Mouse (Mus musculus) adrenal gland, adult 10 weeks (tissue): ENCODE results near the gene Olfr1388. TPM values are rescaled to one million over a fixed set of nuclear protein-coding genes. Genes with fewer than 3 reads are reported as not detected.

Source experiments
- polyA plus RNA-seq: library from polyadenylated mRNA; stranded (reverse); fragments of 350-450 nt; fragmentation: Illumina TruSeq; extraction: RNeasy Lipid Tissue Mini Kit (QIAGEN cat#74804); gene quantifications from one replicate; pipeline ENCODE4 v1.2.3, GENCODE M21; 2014; ENCODE audit warnings: low read depth, low replicate concordance

The Olfr1388 gene
- polyA plus RNA-seq, result not detected

DNA sequence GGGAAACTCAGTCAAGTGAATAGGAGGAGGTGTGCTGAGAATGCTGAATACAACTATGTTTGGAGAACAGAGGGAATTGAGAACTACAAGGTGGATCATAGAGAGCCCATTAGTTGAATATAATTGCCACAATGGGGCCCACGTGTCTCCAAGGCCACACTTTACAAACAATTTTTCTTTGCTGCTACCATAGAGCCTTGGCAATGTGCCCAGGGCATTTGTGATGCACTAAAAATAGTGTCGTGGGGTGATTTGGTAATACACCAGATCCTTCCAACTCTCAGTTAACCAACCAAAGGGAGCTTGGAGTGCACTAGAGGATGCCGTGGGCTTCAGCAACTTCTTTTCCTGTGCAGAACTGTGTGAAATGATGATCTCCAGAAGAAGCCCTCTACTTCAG, at the start of gene Olfr1388:
Gene Olfr1388 (plus strand): TSS at position 214 of the 400 bp plus-strand sequence.

DNA sequence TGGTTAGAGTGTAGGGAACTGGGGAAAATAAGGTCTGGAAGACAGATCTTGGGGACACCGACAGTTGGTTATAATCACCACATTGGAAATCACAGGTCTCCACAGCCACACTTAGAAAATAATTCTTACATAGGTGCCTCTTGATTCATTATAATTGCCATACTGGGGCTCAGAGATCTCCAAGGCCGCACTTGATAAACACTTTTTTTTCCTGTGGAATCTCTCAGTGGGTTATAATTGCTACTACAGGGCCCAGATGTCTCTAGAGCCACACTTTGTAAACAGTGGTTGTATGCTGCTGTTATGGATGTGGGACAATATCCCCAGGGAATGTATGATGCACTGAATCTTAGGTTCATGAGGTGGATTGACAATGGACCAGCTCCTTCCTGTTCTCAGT, 13.7 kb upstream of the Olfr1388 start, which contains the start of gene Olfr1389:
Gene Olfr1389 (plus strand): TSS at position 301 of the 400 bp plus-strand sequence.

GRCm38 (mm10) chr11:49455043-49455442, 18.6 kb downstream of the Olfr1388 start, which contains the start of gene Olfr1387:
TSS of gene Olfr1387 (plus strand) at chr11:49455343.

DNA sequence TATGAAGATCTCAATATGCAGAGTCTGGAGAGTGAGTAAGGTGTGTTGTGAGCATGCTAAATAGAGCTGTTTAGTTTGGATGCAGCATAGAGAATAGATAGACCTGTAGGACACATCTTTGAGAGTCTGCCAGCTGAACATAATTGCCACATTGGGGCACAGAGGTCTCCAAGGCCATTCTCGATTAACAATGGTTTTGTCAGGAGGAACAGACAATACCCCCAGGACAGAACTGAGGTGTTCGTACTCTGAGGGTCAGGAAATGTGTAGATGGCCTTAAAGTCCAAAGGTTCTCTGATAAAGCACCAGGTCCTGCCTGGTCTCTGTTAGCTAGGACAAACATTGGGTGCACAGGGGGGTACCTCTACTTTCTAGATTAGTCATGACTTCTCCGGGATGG, 28.3 kb downstream of the Olfr1388 start, which contains the start of gene Olfr1386:
Gene Olfr1386 (plus strand): TSS at position 301 of the 400 bp plus-strand sequence.

GRCm38 (mm10) chr11:49488770-49489169, 52.3 kb downstream of the Olfr1388 start, which contains the start of gene Olfr1385:
TSS of gene Olfr1385 (plus strand) at chr11:49489070.

Other genes with a start within 250 kb of the Olfr1388 start
- gene Btnl9, start 249.5 kb upstream of the Olfr1388 start, polyA plus RNA-seq, result 96.9 TPM
- 131 TPM for gene Zfp62, start 233.3 kb upstream of the Olfr1388 start, polyA plus RNA-seq
- gene Mgat1, start 192.4 kb upstream of the Olfr1388 start, polyA plus RNA-seq, result 21.6 TPM
- not detected for gene Olfr1393, start 158.3 kb upstream of the Olfr1388 start, polyA plus RNA-seq
- gene Olfr1392, start 151.3 kb upstream of the Olfr1388 start, polyA plus RNA-seq, result 0.17 TPM
- not detected for gene Olfr10, start 131.9 kb upstream of the Olfr1388 start, polyA plus RNA-seq
- gene Olfr1391, start 113.9 kb upstream of the Olfr1388 start, polyA plus RNA-seq, result not detected
- not detected for gene Olfr1390, start 101.4 kb upstream of the Olfr1388 start, polyA plus RNA-seq
- not detected for gene Olfr1389, start 13.6 kb upstream of the Olfr1388 start, polyA plus RNA-seq
- not detected for gene Olfr1387, start 18.7 kb downstream of the Olfr1388 start, polyA plus RNA-seq
- gene Olfr1386, start 28.4 kb downstream of the Olfr1388 start, polyA plus RNA-seq, result not detected
- gene Olfr1385, start 52.4 kb downstream of the Olfr1388 start, polyA plus RNA-seq, result not detected
- not detected for gene Olfr1384, start 70.1 kb downstream of the Olfr1388 start, polyA plus RNA-seq
- gene Olfr1383, start 83.0 kb downstream of the Olfr1388 start, polyA plus RNA-seq, result not detected
- not detected for gene Olfr1382, start 91.6 kb downstream of the Olfr1388 start, polyA plus RNA-seq
- not detected for gene Olfr1381, start 106.8 kb downstream of the Olfr1388 start, polyA plus RNA-seq
- gene Olfr1380, start 120.3 kb downstream of the Olfr1388 start, polyA plus RNA-seq, result not detected
- 4.5 TPM for gene Flt4, start 172.6 kb downstream of the Olfr1388 start, polyA plus RNA-seq
- not detected for gene Scgb3a1, start 227.0 kb downstream of the Olfr1388 start, polyA plus RNA-seq